Mouse (Mus musculus) heart, embryonic 14.5 days (tissue): ENCODE data around the gene Fbxl16. TPM values are rescaled to one million over a fixed set of nuclear protein-coding genes. Genes with fewer than 3 reads are reported as not detected.

Source experiments
- ATAC-seq: fragments of 200-750 bp; cut with Nextera tagmentation; 2 replicates; pipeline ENCODE4 v1.8.0; 2017; ENCODE audit warnings: low read depth, moderate TSS enrichment; ENCODE audit not compliant: insufficient number of reproducible peaks, insufficient read depth, low FRiP score
- H3K27ac ChIP-seq, 2 experiments: fragments of 200-500 bp in 1 of 2; fragments of 300-500 bp in 1 of 2; sonication (generic) in 1 of 2; replicated peaks in 1 of 2; 2 replicates each; pipeline ENCODE4 v1.5.1; 2012 to 2014; ENCODE audit warnings: low read depth in 2 of 2, low read length in 2 of 2, control low read depth in 1 of 2, mild to moderate bottlenecking in 1 of 2, mixed read lengths in 1 of 2; ENCODE audit not compliant: control insufficient read depth in 1 of 2, insufficient read depth in 1 of 2
- H3K27me3 ChIP-seq: fragments of 300-500 bp; sonication (generic); 2 replicates; pipeline ENCODE4 v1.6.1; 2014; ENCODE audit warnings: mild to moderate bottlenecking, low read length, control low read depth; ENCODE audit not compliant: control insufficient read depth, insufficient read depth
- H3K36me3 ChIP-seq: fragments of 300-500 bp; sonication (generic); 2 replicates; pipeline ENCODE4 v1.6.1; 2014; ENCODE audit warnings: mild to moderate bottlenecking, control low read depth, low read length, mixed read lengths; ENCODE audit not compliant: control insufficient read depth, insufficient read depth
- H3K4me1 ChIP-seq, 2 experiments: fragments of 200-500 bp in 1 of 2; fragments of 300-500 bp in 1 of 2; sonication (generic) in 1 of 2; 2 replicates each; pipeline ENCODE4 v1.6.1; 2012 to 2014; ENCODE audit warnings: low read length in 2 of 2, control low read depth in 1 of 2, mixed read lengths in 1 of 2; ENCODE audit not compliant: control insufficient read depth in 2 of 2, insufficient read depth in 2 of 2
- H3K4me2 ChIP-seq: fragments of 300-500 bp; sonication (generic); 2 replicates; pipeline ENCODE4 v1.6.1; 2014; ENCODE audit warnings: mild to moderate bottlenecking, low read length
- H3K4me3 ChIP-seq, 2 experiments: fragments of 200-500 bp in 1 of 2; fragments of 300-500 bp in 1 of 2; sonication (generic) in 1 of 2; 2 replicates each; pipeline ENCODE4 v1.5.1; 2012 to 2014; ENCODE audit warnings: low read length in 2 of 2, mild to moderate bottlenecking in 2 of 2, control low read depth in 1 of 2, low read depth in 1 of 2, moderate library complexity in 1 of 2; ENCODE audit not compliant: control insufficient read depth in 1 of 2, insufficient read depth in 1 of 2
- H3K9ac ChIP-seq: fragments of 300-500 bp; sonication (generic); 2 replicates; pipeline ENCODE4 v1.6.1; 2014; ENCODE audit warnings: mild to moderate bottlenecking, low read length
- H3K9me3 ChIP-seq: fragments of 300-500 bp; sonication (generic); 2 replicates; pipeline ENCODE4 v1.6.1; 2016; ENCODE audit warnings: low read length, control low read depth; ENCODE audit not compliant: control insufficient read depth
- WGBS: fragments of 180-500 bp; shearing (Covaris S2); extraction: QIAGEN DNeasy Blood & Tissue Kit; methylation state at CpG from one replicate; pipeline ENCODE4 v1.1.7; 2014; 5-methylcytosine and 5-hydroxymethylcytosine counted together
- polyA plus RNA-seq: library from polyadenylated mRNA; unstranded; fragments of >200 nt; fragmentation: Nextera tagmentation; extraction: Ambion mirVana; gene quantifications from 2 replicates; pipeline ENCODE4 v1.2.1, GENCODE M21; 2014

The Fbxl16 gene
- polyA plus RNA-seq, 1 experiment from 2014 or later, result 1.1 TPM

DNA sequence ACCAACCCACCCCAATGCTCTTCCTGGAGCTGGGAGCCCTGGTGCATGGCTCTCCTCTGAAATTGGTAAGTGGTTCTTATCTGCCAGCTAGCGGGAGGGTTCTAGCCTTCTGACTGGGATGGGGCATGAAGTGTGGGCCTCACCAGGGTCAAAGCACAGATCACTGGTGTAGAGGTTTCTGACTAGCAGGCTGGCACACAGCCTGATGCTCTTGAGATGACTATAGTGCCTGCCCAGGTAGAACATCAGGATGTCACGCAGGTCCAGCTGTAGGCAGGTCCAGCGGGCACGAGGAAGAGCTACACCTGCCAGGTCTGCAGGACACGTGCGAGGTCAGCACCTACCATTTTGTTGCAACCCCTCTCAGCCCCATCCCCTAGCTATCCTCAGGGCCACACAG, 51.3 kb downstream of the Fbxl16 start:
- Histone ChIP-seq H3K4me3 (no peak overlapping the region), H3K27me3 (no peaks in the 10 kb centered on the region), H3K9me3 (no peaks in the 10 kb centered on the region), H3K4me1 (peaks cover 5 to 18% of the 10 kb centered on the region in 2 experiments; a peak in 3 of 4 replicates), H3K27ac (no peak overlapping the region), H3K4me2 (no peak overlapping the region), H3K36me3 (peaks cover 27% of the 10 kb centered on the region), H3K9ac (no peak overlapping the region)
- 77% methylated on average over 6 of the region's 6 CpGs for WGBS
- ATAC-seq, result no peak

- ATAC-seq, result peak; percentile 83
- H3K4me2 ChIP-seq, result peak within 1 kb of the TSS; percentile 95
- WGBS, result 4% methylated on average over 64 of the region's 65 CpGs
Observed at GRCm38 (mm10) chr17:25860832-25861703, 52.2 kb downstream of the Fbxl16 start, which contains the start of gene Wdr90. Gene Wdr90 (minus strand): TSS chr17:25861501.

GRCm38 (mm10) chr17:25861704-25862612, 53.1 kb downstream of the Fbxl16 start:
- ATAC-seq, result no peak
- Histone ChIP-seq H3K9me3 (no peaks in the 10 kb centered on the region), H3K4me3 (peak overlapping the region; percentile 50 to 67), H3K4me2 (peak overlapping the region; percentile 95), H3K9ac (peak overlapping the region; percentile 83), H3K27ac (peak overlapping the region; percentile 20 to 80; a peak in 2 of 4 replicates), H3K27me3 (no peaks in the 10 kb centered on the region), H3K36me3 (peaks cover 36% of the 10 kb centered on the region), H3K4me1 (peaks cover 7 to 24% of the 10 kb centered on the region in 2 experiments; a peak in 3 of 4 replicates)
- 15% methylated on average over 6 of the region's 6 CpGs for WGBS

More at GRCm38 (mm10) chr17:25860832-25861703, 52.2 kb downstream of the Fbxl16 start, which contains the start of gene Wdr90:
- H3K9ac ChIP-seq, result peak within 1 kb of the TSS; percentile 83
- H3K4me1 ChIP-seq, result peaks cover 5 to 18% of the 10 kb centered on the region in 2 experiments; a peak in 3 of 4 replicates
- H3K36me3 ChIP-seq, result peaks cover 31% of the 10 kb centered on the region
- H3K27me3 ChIP-seq, result no peaks in the 10 kb centered on the region
- H3K27ac ChIP-seq, result peak within 1 kb of the TSS; percentile 20 to 80; a peak in 2 of 4 replicates
- no peaks in the 10 kb centered on the region for H3K9me3 ChIP-seq
- H3K4me3 ChIP-seq, result peak within 1 kb of the TSS; percentile 50 to 67

GRCm38 (mm10) chr17:25863681-25864080, 54.8 kb downstream of the Fbxl16 start:
- H3K9ac ChIP-seq, result no peak overlapping the region
- WGBS, result 90% methylated on average over 6 of the region's 6 CpGs
- H3K4me1 ChIP-seq, result peaks cover 9 to 32% of the 10 kb centered on the region in 2 experiments
- ATAC-seq, result no peak
- no peaks in the 10 kb centered on the region for H3K9me3 ChIP-seq
- peaks cover 36% of the 10 kb centered on the region for H3K36me3 ChIP-seq
- H3K4me3 ChIP-seq, result no peak overlapping the region
- H3K4me2 ChIP-seq, result no peak overlapping the region
- H3K27ac ChIP-seq, result no peak overlapping the region
- H3K27me3 ChIP-seq, result no peaks in the 10 kb centered on the region

- no peak overlapping the region for H3K4me3 ChIP-seq
- no peak overlapping the region for H3K4me2 ChIP-seq
- no peak for ATAC-seq
- peaks cover 12 to 37% of the 10 kb centered on the region in 2 experiments for H3K4me1 ChIP-seq
- H3K9ac ChIP-seq, result no peak overlapping the region
- no peaks in the 10 kb centered on the region for H3K27me3 ChIP-seq
- H3K27ac ChIP-seq, result no peak overlapping the region
- H3K9me3 ChIP-seq, result no peaks in the 10 kb centered on the region
- peaks cover 36% of the 10 kb centered on the region for H3K36me3 ChIP-seq
- WGBS, result 90% methylated on average over 14 of the region's 14 CpGs
Observed at GRCm38 (mm10) chr17:25864311-25864710, 55.4 kb downstream of the Fbxl16 start.

- Histone ChIP-seq H3K36me3 (peaks cover 36% of the 10 kb centered on the region), H3K27me3 (no peaks in the 10 kb centered on the region), H3K9me3 (no peaks in the 10 kb centered on the region), H3K27ac (no peak overlapping the region), H3K9ac (no peak overlapping the region), H3K4me3 (no peak overlapping the region), H3K4me2 (no peak overlapping the region), H3K4me1 (peaks cover 12 to 37% of the 10 kb centered on the region in 2 experiments)
- WGBS, result 86% methylated on average over 11 of the region's 11 CpGs
- ATAC-seq, result no peak
Observed at GRCm38 (mm10) chr17:25865288-25865687, 56.4 kb downstream of the Fbxl16 start.

GRCm38 (mm10) chr17:25866172-25866571, 57.3 kb downstream of the Fbxl16 start:
- Histone ChIP-seq H3K4me2 (0 out of 2 replicates have a peak overlapping the region, but pooled peaks have one; percentile 1), H3K4me1 (peaks cover 7 to 30% of the 10 kb centered on the region in 2 experiments; a peak in 3 of 4 replicates), H3K4me3 (no peak overlapping the region), H3K9me3 (no peaks in the 10 kb centered on the region), H3K27me3 (no peaks in the 10 kb centered on the region), H3K36me3 (peaks cover 36% of the 10 kb centered on the region), H3K9ac (no peak overlapping the region), H3K27ac (no peak overlapping the region)
- ATAC-seq, result no peak
- WGBS, result 93% methylated on average over 3 of the region's 3 CpGs
